Mouse (Mus musculus) lung, postnatal 10 days (tissue): Measurements from ENCODE around the gene 6430571L13Rik.
"Not testable (repeated sequence)": the region's sequence is repeated elsewhere in the genome, so short reads cannot be mapped to it uniquely, and the experiment has no call there.

Source experiments
- DNase-seq: peaks from one replicate; pipeline ENCODE4 v3.0.0; 2021

6430571L13Rik gene

GRCm38 (mm10) chr9:107340267-107340859, at the start of gene 6430571L13Rik:
TSS of gene 6430571L13Rik (plus strand) at chr9:107340602.
- peak; percentile 97 for DNase-seq

- DNase-seq = peak; percentile 91
These were observed 49.5 kb upstream of the 6430571L13Rik start for GRCm38 (mm10) chr9:107290897-107291296.

DNA sequence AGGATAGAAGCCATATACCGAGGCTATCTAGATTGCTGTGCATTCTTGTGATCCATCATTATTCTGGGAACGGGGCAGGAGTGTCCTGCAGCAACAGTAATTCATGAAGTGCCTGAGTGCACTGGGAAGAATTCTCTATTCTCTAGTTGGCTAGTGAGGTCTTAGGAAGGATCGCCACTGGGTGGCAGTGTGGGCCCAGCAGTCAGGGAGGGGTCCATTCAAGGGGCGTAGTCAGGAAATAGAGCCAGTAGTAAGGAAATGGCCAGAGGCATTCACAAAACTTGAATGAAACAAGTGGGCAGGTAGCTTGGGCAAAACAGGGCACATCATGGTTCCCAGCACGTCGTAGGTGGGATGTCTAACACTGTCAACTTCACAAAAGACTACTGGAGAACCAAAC, 46.2 kb upstream of the 6430571L13Rik start:
- peak; percentile 93 for DNase-seq

DNA sequence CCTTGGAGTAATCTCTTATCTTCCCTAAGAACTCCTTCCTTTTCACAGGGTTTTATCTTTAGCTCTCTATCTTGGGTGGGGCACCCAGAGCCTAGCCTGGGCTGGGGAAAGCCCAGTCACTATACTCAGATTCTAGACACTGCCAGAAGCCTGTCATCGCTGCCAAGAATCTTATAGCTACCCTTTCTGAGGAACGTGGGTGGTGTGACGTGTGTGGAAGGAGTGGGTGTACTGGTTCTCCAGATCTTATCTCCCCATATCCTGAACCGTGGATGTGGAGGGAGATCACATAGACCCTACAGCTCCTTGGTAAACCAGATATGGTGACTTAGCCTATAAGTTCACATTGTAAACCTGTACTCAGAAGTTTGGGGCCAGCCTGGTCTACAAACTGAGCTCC, 44.8 kb upstream of the 6430571L13Rik start:
- DNase-seq = peak; percentile 60

DNA sequence AAGGTAGTCTGAATTCAATTTTAAA, 44.6 kb upstream of the 6430571L13Rik start, which contains the start of gene Cish:
Cish (plus strand) TSS at position 11 of the 25 bp plus-strand sequence.
- no peak for DNase-seq

DNA sequence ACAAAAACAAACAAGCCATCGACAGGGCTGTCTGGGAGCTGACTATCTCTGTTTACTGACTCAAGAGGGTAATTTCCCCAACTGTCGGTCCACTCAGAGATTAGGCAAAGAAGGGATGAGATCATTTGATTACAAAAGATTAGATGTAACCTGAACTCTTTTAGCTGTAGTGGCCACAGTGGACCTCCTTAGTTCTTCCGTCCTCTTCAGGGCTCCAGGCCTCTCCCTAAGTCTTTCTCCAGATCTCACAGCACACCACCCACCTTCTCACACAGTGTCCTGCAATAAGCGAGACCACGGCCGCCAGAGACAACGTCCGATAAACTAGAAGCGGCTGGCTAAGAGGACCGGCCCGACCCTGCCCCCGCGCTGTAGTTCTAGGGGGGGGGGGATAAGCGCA, 44.4 kb upstream of the 6430571L13Rik start:
- DNase-seq = no peak

DNA sequence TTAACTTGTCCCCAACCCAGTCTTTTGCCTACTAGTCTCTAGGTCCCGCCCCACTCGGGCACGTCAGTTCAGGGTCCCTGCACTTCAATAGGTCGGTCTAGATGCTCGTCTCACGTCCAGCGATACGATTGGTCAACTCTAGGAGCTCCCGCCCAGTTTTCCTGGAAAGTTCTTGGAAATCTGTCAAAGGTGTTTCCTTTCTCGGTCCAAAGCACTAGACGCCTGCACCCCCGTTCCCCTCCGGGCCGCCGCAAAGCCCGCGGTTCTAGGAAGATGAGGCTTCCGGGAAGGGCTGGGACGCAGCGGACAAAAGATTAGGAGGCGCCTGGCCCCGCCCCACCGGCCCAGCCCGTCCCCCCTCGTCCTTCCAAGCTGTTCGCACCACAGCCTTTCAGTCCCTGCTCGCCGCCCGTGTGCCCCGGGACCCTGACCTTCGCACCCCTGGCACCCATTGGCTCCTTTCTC, 43.9 kb upstream of the 6430571L13Rik start:
- DNase-seq = peak; percentile 97

DNA sequence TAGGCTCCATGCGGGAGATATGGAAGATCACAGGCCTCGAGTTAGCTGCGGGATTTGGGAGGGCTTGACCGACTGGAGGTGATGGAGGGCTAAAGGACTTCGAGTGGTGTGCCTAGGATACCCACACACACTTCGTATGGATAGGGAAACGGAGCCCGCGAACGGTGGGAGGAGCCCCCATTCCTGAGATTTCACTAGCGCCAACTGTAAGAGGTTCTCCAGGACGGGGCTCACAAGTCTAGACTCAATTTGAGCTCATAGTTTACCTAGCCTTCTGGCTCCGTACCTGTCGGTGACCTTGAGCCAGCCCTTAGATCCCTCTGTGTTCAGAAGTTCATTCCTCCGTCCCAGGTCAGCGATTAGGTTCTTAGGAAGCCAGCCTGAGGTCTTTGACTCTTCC, 43.3 kb upstream of the 6430571L13Rik start:
- peak; percentile 58 for DNase-seq

- DNase-seq = no peak
These were observed 42.7 kb upstream of the 6430571L13Rik start for GRCm38 (mm10) chr9:107297658-107298057.

DNA sequence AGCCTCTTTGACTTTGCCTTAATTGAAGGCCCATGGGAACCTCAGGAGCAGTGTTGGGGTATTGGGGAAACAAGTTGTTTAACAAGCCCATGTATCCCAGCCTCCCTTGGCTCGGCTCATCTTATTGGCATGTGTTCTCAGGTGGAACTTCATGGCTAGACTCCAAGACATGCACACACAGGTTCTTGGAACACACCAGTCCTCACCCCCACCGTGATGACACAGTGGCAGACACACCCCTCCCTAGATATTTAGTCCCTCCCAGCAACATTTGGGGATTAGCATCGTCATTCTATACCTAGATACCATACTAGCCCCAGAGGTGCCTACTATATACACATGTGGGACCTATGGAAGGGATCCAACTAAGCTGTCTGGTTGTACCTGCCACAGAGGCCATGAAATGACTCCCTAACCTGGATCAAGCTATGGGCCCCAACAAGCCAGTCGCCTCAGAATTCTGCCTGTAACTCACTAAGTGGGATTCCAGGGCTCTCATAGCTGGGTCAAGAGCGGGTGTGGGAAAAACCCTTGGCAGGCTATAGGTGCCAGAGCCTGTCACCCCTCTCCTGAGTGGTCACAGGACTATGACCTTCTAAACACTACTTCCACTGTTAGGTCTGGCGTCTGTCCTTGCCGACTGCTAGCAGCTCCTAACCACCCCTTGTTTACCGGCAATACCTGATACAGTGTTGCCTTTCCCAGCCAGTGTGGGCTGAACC, 42.2 kb upstream of the 6430571L13Rik start:
- DNase-seq = peak; percentile 68

DNA sequence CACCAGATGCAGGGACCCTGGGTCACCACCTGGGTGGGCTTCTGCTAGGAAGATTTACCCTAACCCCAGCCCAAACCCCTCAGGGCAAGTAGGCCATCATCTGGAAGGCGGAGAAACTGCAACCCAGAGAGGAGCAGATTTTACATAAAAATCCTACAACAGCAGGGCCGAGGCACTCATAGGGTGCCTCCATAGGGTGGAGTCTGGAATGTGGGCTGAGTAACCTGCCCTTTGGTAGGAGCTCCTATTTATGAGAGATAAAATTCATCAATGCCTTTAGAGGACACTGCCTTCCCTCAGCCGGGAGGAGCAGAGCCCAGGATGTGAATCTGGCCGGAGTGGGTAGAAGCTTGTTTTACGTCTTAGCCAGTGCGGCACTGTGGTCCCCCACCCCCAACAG, 41.5 kb upstream of the 6430571L13Rik start:
- DNase-seq = no peak

- DNase-seq = no peak
These were observed 40.6 kb upstream of the 6430571L13Rik start for GRCm38 (mm10) chr9:107299783-107300182.

- DNase-seq = no peak
These were observed 40.0 kb upstream of the 6430571L13Rik start for GRCm38 (mm10) chr9:107300224-107300973.

DNA sequence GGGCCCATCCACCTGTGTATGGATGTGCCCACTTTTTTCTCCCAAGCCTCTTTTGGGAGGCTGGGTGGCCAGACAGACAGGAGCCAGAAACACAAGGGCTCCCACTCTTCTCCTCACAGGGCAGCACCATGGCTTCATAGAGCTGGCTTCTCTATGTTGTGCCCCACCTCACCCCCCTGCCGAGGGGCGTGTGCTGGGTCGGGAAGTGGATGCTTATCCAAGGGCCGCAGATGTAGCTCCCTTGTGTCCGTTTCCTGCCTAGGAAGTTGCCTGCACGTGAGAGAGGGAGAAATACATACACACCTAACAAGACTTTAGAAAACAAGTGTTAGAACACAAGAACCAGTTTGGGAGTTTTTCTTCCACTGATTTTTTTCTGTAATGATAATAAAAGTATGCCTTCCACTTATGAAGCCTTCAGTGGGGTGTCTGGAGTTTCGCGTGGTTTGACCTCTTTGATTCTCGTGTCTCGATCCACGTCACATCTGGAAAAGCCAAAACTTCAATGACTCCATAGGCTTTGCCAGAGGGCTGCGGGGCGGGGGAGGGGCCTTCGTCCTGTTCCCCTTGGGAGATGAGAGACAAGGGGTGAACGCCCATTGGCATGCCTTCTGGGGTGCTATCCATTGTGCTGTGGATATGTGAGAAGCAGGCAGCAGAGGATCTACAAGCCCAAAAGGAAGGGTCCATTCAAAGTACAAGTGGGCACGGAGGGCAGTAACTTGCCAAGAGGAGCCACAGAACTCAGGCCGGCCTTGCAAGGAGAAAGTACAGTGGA, 38.7 kb upstream of the 6430571L13Rik start:
- peak; percentile 71 for DNase-seq

GRCm38 (mm10) chr9:107302592-107302991, 37.8 kb upstream of the 6430571L13Rik start:
- no peak for DNase-seq

GRCm38 (mm10) chr9:107303121-107303820, 37.1 kb upstream of the 6430571L13Rik start:
- no peak for DNase-seq

DNA sequence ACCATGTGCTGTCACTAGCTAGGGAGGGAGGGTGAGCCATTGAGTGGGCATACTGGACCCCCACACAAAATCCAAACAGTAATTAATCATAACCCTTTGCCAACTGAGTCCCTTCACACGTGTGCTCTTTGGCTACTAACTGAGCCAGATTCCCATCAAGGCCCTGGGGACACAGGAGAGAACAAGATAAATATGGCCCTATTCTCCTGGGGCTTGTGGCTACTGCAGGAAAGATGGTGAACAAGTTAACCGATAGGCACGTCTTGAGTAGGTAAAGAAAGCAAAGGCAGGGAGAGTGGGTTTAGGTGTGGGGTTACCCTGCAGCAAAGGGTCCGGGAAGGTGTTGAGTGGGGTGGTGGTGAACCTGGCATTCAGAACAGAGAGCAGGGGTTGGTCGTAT, 36.5 kb upstream of the 6430571L13Rik start:
- DNase-seq = no peak

DNA sequence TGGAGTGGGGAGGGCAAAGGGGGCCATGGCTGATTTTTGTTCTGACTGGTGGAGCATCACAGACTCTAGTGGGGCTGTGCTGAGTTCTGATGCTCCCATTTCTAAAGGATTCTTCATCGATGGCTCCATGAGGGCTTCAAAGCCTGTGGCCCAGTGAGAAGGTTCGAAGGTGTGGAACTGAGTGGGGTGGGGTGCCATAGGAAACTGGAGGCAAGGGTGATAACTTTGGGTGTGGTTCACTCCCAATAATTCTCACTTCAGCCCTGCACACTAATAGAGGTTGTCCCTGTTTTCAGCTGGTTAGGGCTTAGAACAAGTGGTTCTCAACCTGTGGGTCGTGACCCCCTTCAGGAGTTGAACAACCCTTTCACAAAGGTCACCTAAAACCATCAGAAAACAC, 36.0 kb upstream of the 6430571L13Rik start:
- no peak for DNase-seq

DNA sequence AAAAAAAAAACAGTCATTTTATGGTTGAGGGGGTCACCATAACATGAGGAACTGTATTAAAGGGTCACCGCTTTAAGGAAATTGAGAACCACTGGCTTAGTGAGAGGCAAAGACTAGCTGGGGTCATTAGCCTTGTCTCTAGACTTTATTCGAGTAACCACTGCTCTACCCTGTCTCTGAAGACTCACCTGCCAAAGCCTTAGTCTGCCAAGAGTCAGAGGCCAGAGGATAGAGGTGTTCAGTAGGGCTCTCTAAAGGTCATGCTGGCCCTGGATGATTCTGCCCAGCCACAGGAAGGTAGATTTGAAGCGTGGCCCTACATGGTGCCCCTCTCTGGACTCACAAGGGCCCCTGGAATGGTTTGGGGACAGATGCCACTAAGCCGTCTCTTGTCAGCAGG, 35.4 kb upstream of the 6430571L13Rik start:
- DNase-seq = no peak

DNA sequence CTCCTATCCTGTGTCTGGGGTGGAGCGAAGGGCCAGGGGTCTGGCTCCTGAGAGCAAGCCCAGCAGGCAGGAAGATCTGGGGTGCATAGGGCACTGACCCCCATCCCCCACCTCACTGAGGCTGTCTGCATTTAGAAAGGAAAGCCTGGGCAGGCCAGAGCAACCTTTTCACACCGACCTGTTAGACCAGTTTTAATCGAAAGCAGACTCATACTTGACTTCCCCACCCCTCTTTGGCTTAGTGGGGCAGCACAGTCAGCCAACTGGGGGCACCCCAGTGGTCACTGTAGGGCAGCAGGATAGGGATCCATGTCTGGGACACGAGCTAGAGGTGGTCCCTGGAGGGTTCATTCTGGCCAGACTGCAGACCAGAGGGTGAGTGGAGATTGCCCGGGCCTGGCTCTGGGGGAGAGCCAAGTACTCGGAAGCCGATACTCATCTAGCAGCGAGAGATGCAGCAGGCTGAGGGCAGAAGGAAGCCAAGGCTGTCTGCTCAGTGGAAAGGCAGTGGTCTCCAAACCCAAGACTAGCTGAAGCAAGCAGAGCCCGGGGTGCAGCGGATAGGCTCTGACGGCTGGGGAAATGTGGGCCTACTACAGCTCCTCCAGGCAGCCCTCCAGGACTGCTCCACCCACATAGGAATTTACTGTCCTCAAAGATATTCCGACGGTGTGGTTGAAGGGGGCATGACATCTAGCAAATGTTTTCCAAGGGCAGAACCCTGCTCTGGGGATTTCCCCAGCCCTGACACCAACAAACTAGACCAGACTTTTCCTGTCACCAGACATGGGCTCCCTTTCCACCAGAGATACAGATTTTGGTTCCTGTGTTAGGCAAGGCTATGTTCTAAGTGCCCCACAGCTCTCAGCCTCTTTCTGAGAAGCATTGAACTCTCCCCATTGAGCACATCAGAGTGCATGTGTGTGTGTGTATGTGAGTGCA, 34.5 kb upstream of the 6430571L13Rik start:
- DNase-seq = peak; percentile 51

DNA sequence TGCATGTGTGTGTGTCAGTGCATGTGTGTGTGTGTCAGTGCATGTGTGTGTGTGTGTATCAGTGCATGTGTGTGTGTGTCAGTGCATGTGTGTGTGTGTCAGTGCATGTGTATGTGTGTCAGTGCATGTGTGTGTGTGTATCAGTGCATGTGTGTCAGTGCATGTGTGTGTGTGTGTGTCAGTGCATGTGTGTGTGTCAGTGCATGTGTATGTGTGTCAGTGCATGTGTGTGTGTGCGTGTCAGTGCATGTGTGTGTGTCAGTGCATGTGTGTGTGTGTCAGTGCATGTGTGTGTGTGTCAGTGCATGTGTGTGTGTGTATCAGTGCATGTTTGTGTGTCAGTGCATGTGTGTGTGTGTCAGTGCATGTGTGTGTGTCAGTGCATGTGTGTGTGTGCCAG, 33.7 kb upstream of the 6430571L13Rik start:
- DNase-seq = not testable (repeated sequence)
